Mouse (Mus musculus): ENCODE results near the gene Tcstv1.
"Not testable (repeated sequence)": the region's sequence is repeated elsewhere in the genome, so short reads cannot be mapped to it uniquely, and the experiment has no call there.

DNA sequence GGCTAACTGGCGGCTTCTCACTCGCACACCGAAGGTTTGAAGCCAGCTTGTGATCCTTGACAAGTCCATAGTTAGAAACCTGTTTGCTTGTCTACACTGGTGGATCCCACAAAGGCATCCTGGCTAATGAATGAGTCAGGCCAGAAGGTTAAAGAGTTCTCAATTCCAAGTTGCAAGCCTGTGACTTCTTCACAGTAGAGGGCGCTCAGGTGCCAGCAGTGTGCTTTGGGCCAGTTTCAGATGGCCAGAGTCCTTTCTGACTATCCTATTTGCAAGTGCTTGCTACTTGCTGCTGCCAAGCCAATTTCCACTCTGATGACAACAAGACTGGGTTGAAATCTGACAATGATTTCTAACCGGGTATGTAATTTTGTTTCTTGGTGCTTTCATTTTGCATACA lies 4.0 kb upstream of the Tcstv1 start:
- TF ChIP-seq CTCF, POLR2A (IDR thresholded peaks at IDR 0.05; ENCODE audit: extremely low read depth, insufficient read depth, low read length): not testable (repeated sequence)

All from cortical plate, adult 2 months (tissue).